Comparison of ENCODE assay signal across 8 mouse cellular contexts in the genomic region with DNA sequence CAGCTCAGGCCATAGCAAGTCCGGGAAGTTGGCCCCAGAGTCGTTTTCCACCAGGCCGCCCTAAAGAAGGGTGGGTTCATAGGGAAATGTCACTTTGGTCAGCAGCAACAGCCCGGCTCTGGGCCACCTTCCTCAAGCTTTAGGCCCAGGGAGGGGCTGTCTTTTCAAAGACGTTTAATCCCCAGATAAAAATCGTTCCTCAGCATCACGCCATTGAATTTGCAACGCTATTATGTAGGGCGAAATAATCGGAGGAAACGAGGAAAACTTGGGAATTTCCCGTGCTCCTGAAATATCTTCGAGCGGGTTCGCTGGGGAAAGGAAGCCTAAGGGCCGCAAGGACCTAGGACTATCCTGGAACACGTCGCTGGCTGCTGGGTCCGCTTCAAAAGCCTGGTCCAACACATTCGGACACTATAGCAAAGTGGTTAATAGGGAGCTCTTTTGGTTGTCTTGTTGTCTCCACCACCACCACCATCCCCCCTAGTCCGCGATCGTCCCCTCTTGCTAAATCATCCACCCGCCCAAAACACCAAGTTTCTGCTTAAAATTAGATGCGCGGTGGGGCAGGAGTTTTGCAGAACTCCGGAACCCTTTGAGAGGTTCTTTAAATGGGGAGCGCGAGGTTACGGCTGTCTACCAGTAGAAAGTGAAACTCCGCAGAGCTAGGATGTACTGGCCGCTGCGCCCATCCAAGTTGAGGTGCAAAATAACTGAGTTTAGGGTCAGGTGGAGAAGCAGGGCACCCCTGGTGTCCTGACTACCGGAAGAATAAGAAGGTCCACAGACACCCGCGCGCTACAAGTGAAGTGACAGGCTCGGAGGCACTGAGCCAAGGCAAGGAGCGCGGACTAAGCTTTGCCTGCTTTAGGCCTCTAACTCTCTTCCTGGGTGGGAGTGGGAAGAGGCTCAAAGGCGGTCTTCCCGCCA. TPM values are rescaled to one million over a fixed set of nuclear protein-coding genes. Genes with fewer than 3 reads are reported as not detected.
DNase-seq lines count a peak whose midpoint lies in the region; ATAC-seq lines count a peak whose summit lies in the region.

No protein-coding gene starts in this region.

- peak; percentile 29 for DNase-seq in kidney, postnatal 10 days
- DNase-seq in kidney, adult 11 months = no peak
- DNase-seq in heart, postnatal 25 days (ENCODE audit: low spot score) = peak; percentile 17
- DNase-seq in thymus, postnatal 4 days = no peak

- intact Hi-C loops in heart, postnatal 25 days (cut with DNase I) = loop anchor here (5.0 to 10.0 kb wide), 3 partner anchors 219 to 392 kb away; no protein-coding TSS in a partner anchor

- under 1% methylated on average over 42 of the region's 42 CpGs for WGBS in embryonic facial prominence, embryonic 13.5 days
- 3% methylated on average over 42 of the region's 42 CpGs for WGBS in liver, embryonic 16.5 days (ENCODE audit: insufficient replicate concordance)
- 2% methylated on average over 42 of the region's 42 CpGs for WGBS in stomach, embryonic 16.5 days

- H3K4me2 ChIP-seq in embryonic facial prominence, embryonic 13.5 days = peak overlapping the region; percentile 75
- H3K4me2 ChIP-seq in liver, embryonic 16.5 days (ENCODE audit: low read depth, low read length) = peak overlapping the region; percentile 60
- H3K4me2 ChIP-seq in stomach, embryonic 16.5 days (ENCODE audit: low read depth, low read length) = peak overlapping the region; percentile 74

- peaks cover 48% of the 10 kb centered on the region for H3K27me3 ChIP-seq in embryonic facial prominence, embryonic 13.5 days
- peaks cover 98% of the 10 kb centered on the region for H3K27me3 ChIP-seq in liver, embryonic 16.5 days (ENCODE audit: control insufficient read depth, insufficient read depth, low read depth, low read length)
- peaks cover 88% of the 10 kb centered on the region for H3K27me3 ChIP-seq in stomach, embryonic 16.5 days (ENCODE audit: control insufficient read depth, insufficient read depth, low read length)

- no peak for ATAC-seq in embryonic facial prominence, embryonic 13.5 days (ENCODE audit: insufficient number of reproducible peaks, insufficient read depth, low FRiP score, low TSS enrichment, low read depth)
- no peak for ATAC-seq in liver, embryonic 16.5 days (ENCODE audit: low read depth)
- ATAC-seq in stomach, embryonic 16.5 days (ENCODE audit: insufficient read depth, low FRiP score) = no peak
- ATAC-seq in megakaryocyte progenitor cell, adult 5-6 weeks (replicated peaks; ENCODE audit: poor library complexity) = no peak

- H3K36me3 ChIP-seq in embryonic facial prominence, embryonic 13.5 days = peaks cover 26% of the 10 kb centered on the region
- H3K36me3 ChIP-seq in liver, embryonic 16.5 days (ENCODE audit: control insufficient read depth, insufficient read depth) = no peaks in the 10 kb centered on the region
- H3K36me3 ChIP-seq in stomach, embryonic 16.5 days (ENCODE audit: control insufficient read depth, insufficient read depth, low read length) = no peaks in the 10 kb centered on the region

- no peaks in the 10 kb centered on the region for H3K9me3 ChIP-seq in embryonic facial prominence, embryonic 13.5 days
- H3K9me3 ChIP-seq in liver, embryonic 16.5 days (replicated peaks; ENCODE audit: control insufficient read depth, low read length) = no peaks in the 10 kb centered on the region
- no peaks in the 10 kb centered on the region for H3K9me3 ChIP-seq in stomach, embryonic 16.5 days (replicated peaks; ENCODE audit: control insufficient read depth, low read length)

- H3K4me1 ChIP-seq in embryonic facial prominence, embryonic 13.5 days = peaks cover 45% of the 10 kb centered on the region
- no peaks in the 10 kb centered on the region; the same call in none of the 2 replicates for H3K4me1 ChIP-seq in liver, embryonic 16.5 days (ENCODE audit: control insufficient read depth, low read depth, low read length)
- peaks cover 9% of the 10 kb centered on the region for H3K4me1 ChIP-seq in stomach, embryonic 16.5 days (ENCODE audit: control insufficient read depth, insufficient read depth, low read length)

- peak overlapping the region; percentile 100 for H3K9ac ChIP-seq in embryonic facial prominence, embryonic 13.5 days
- H3K9ac ChIP-seq in liver, embryonic 16.5 days (ENCODE audit: low read depth, low read length) = no peak overlapping the region
- 0 out of 2 replicates have a peak overlapping the region, but pooled peaks have one; percentile 54 for H3K9ac ChIP-seq in stomach, embryonic 16.5 days (ENCODE audit: low read length)

- peak overlapping the region; percentile 98 for H3K27ac ChIP-seq in embryonic facial prominence, embryonic 13.5 days
- H3K27ac ChIP-seq in liver, embryonic 16.5 days (ENCODE audit: low read length) = no peak overlapping the region
- no peak overlapping the region for H3K27ac ChIP-seq in stomach, embryonic 16.5 days (ENCODE audit: low read length)

- peak overlapping the region; percentile 92 for H3K4me3 ChIP-seq in embryonic facial prominence, embryonic 13.5 days
- peak overlapping the region; percentile 49 for H3K4me3 ChIP-seq in liver, embryonic 16.5 days (ENCODE audit: low read depth, low read length)
- peak overlapping the region; percentile 43 for H3K4me3 ChIP-seq in stomach, embryonic 16.5 days (replicated peaks; ENCODE audit: low read length)

RNA-seq across cellular contexts. Expression of a gene that starts 1.3 kb away (rescaled TPM):
- 519 and 586 TPM in 2 replicates for polyA plus RNA-seq in embryonic facial prominence, embryonic 13.5 days (2015; fragmentation: Nextera tagmentation; extraction: Ambion mirVana)
- 1 to 10 TPM; 4.0 to 5.1 TPM for total RNA-seq in heart, postnatal 25 days (2021)
- polyA plus RNA-seq in liver, embryonic 16.5 days (2015; fragmentation: Nextera tagmentation; extraction: Ambion mirVana) = 0.12 TPM in 1 of 2 replicates, not detected in the other
- 2.0 and 2.5 TPM in 2 replicates for polyA plus RNA-seq in stomach, embryonic 16.5 days (2015; fragmentation: Nextera tagmentation; extraction: Ambion mirVana)
- 0.07 TPM in 1 of 2 replicates, not detected in the other for total RNA-seq in megakaryocyte progenitor cell, adult 5-6 weeks (2015)
- not detected in 2 replicates for total RNA-seq in megakaryocyte progenitor cell, adult 5-6 weeks (2017)

Comparison
In these comparisons a context has a peak if more than half of its experiments do, and no peak if none do; other contexts are left out.
1. DNase-seq: peak in kidney, postnatal 10 days (single experiment) and heart, postnatal 25 days (single experiment); none in kidney, adult 11 months (single experiment) and thymus, postnatal 4 days (single experiment).
2. RNA of a gene that starts 1.3 kb away (polyA plus RNA-seq): 519 to 586 TPM in embryonic facial prominence, embryonic 13.5 days; 2.0 to 2.5 TPM in stomach, embryonic 16.5 days and 0.12 TPM in liver, embryonic 16.5 days; every median in the first group is over 100 times any median in the second.
3. Peak in every context shown above with its lines, with median percentiles within 50 percentile points of each other: H3K4me2 ChIP-seq and H3K4me3 ChIP-seq.